Mouse (Mus musculus): ENCODE measurements around the gene Gm10376. TPM values are rescaled to one million over a fixed set of nuclear protein-coding genes. Genes with fewer than 3 reads are reported as not detected.
"Not testable (repeated sequence)": the region's sequence is repeated elsewhere in the genome, so short reads cannot be mapped to it uniquely, and the experiment has no call there.

The Gm10376 gene
- not detected for total RNA-seq (2021)
- long read RNA-seq, experiment 1 = 0 reads
- long read RNA-seq, experiment 2 = 0 reads

GRCm38 (mm10) chr14:43015528-43015927 is at the start of gene Gm10376:
TSS of gene Gm10376 (minus strand) at chr14:43015628.
- not testable (repeated sequence) for DNase-seq

GRCm38 (mm10) chr14:43060179-43060578 is 44.8 kb upstream of the Gm10376 start:
- not testable (repeated sequence) for DNase-seq

- not testable (repeated sequence) for DNase-seq
These were observed 42.6 kb upstream of the Gm10376 start for GRCm38 (mm10) chr14:43058063-43058462.

DNA sequence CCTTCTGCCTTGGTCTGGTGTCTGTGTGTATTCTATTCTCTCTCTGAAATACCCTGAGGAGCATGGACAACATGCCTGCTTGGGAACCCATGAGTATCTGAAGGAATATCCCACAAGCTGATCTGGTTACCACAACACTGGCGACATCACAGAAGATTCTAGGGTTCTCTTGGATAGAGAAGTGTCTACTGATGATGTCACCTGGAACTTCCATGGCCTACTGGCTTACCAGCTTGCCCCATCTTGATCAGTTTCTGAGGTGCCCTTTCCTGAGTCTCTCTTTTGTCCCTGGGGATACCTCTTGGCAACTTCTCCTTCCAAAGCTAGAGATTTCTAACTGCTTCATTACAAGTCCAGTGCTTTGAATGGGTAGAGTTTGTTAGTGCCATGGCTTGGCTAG is 21.9 kb downstream of the Gm10376 start, which contains the start of gene Gm8082:
TSS of gene Gm8082 (minus strand) at position 101 of the 400 bp plus-strand sequence.
- DNase-seq = not testable (repeated sequence)

Other genes starting within 250 kb of the Gm10376 start
- not detected for gene Gm3015, start 246.8 kb downstream of the Gm10376 start, total RNA-seq (2021)
- gene Gm10377, start 217.6 kb downstream of the Gm10376 start, total RNA-seq (2021) = not detected
- gene Gm21977, start 162.2 kb downstream of the Gm10376 start, total RNA-seq (2021) = not detected
- not detected for gene Gm8082, start 22.0 kb downstream of the Gm10376 start, total RNA-seq (2021)
- gene Gm8094, start 61.0 kb upstream of the Gm10376 start, total RNA-seq (2021) = not detected
- gene Gm8104, start 85.0 kb upstream of the Gm10376 start, total RNA-seq (2021) = not detected
- not detected for gene Gm7233, start 164.2 kb upstream of the Gm10376 start, total RNA-seq (2021)
- gene Gm8122, start 219.7 kb upstream of the Gm10376 start, total RNA-seq (2021) = not detected
- not detected for gene Gm8126, start 243.0 kb upstream of the Gm10376 start, total RNA-seq (2021)

Data from gastrocnemius, postnatal 10 days (tissue).